Mouse (Mus musculus): ENCODE data around the gene Slc2a1. TPM values are rescaled to one million over a fixed set of nuclear protein-coding genes. Genes with fewer than 3 reads are reported as not detected.
A peak's percentile ranks its signal among the peaks of the same experiment; 100 is the strongest.

The Slc2a1 gene
- polyA plus RNA-seq (2014; fragmentation: Nextera tagmentation; extraction: Ambion mirVana): 150 and 153 TPM in 2 replicates

GRCm38 (mm10) chr4:119108495-119109408 is at the start of gene Slc2a1:
Gene Slc2a1 (plus strand): TSS chr4:119108711.
- Histone ChIP-seq H3K9ac (ENCODE audit: low read depth, low read length) (peak within 1 kb of the TSS; percentile 98), H3K4me2 (peak within 1 kb of the TSS; percentile 93), H3K36me3 (ENCODE audit: control insufficient read depth, insufficient read depth, low read length) (peaks cover 6% of the 10 kb centered on the region; the same call in 1 of the 2 replicates), H3K9me3 (ENCODE audit: control insufficient read depth, low read length) (no peaks in the 10 kb centered on the region), H3K4me3 (ENCODE audit: low read depth, low read length) (peak within 1 kb of the TSS; percentile 90), H3K27ac (ENCODE audit: low read depth, low read length) (peak within 1 kb of the TSS; percentile 99), H3K27me3 (replicated peaks; ENCODE audit: control insufficient read depth, insufficient read depth, low read length) (no peaks in the 10 kb centered on the region), H3K4me1 (replicated peaks; ENCODE audit: control insufficient read depth, insufficient read depth, low read length) (peaks cover 59% of the 10 kb centered on the region)
- under 1% methylated on average over 87 of the region's 88 CpGs for whole genome bisulfite sequencing
- peak; percentile 90 for ATAC-seq (replicated peaks; ENCODE audit: low FRiP score)
- peak; percentile 99 for DNase-seq (ENCODE audit: low spot score)

DNA sequence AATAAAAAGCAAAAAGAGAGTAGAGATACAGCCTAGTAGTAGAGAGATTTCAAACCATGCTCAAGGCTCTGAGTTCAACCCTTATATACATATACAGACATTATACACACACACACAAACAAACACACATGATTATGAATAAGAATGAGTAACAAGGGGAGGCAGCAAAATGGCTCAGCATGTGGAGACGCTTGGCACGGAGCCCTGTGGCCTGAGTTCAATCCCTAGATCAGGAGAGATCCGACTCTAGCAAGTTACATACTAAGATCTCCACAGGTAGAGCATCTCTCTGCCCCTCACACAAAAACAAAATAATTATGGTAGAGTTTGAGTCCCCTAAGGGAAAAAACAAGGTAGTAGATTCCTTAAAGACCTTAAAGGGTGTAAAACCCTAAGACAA is 41.7 kb upstream of the Slc2a1 start:
- peaks cover 4% of the 10 kb centered on the region for H3K4me1 ChIP-seq (replicated peaks; ENCODE audit: control insufficient read depth, insufficient read depth, low read length)
- H3K27ac ChIP-seq (ENCODE audit: low read depth, low read length): no peak overlapping the region
- H3K9me3 ChIP-seq (ENCODE audit: control insufficient read depth, low read length): no peaks in the 10 kb centered on the region
- no peak overlapping the region for H3K9ac ChIP-seq (ENCODE audit: low read depth, low read length)
- no peak overlapping the region for H3K4me2 ChIP-seq
- no peaks in the 10 kb centered on the region for H3K36me3 ChIP-seq (ENCODE audit: control insufficient read depth, insufficient read depth, low read length)
- ATAC-seq (replicated peaks; ENCODE audit: low FRiP score) (no peak), DNase-seq (ENCODE audit: low spot score) (no peak)
- H3K27me3 ChIP-seq (replicated peaks; ENCODE audit: control insufficient read depth, insufficient read depth, low read length): peaks cover 14% of the 10 kb centered on the region
- 88% methylated on average over 3 of the region's 3 CpGs for WGBS
- H3K4me3 ChIP-seq (ENCODE audit: low read depth, low read length): no peak overlapping the region

GRCm38 (mm10) chr4:119067204-119067603 is 41.3 kb upstream of the Slc2a1 start:
- peaks cover 18% of the 10 kb centered on the region for H3K27me3 ChIP-seq (replicated peaks; ENCODE audit: control insufficient read depth, insufficient read depth, low read length)

DNA sequence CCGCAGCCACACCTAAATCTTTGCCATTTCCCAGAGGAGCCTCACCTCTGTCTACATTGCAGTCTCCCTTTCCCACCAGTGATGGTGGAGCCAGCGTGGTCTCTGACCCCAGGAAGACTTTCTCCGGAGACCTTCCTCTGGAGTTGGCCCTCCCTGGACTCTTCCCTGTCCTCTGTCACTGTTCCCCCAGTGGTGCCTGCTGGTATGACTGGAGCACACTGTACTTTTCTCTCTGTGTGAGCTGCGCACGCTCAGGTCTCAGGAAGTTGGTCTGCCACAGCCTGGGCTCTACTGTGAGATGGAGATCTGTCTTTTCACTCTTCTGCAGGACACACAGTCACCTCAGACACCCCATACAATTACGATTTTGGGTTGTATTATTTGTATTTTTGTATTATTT is 39.6 kb upstream of the Slc2a1 start:
- Histone ChIP-seq H3K4me1 (replicated peaks; ENCODE audit: control insufficient read depth, insufficient read depth, low read length) (peaks cover 4% of the 10 kb centered on the region), H3K9ac (ENCODE audit: low read depth, low read length) (no peak overlapping the region), H3K27me3 (replicated peaks; ENCODE audit: control insufficient read depth, insufficient read depth, low read length) (peaks cover 32% of the 10 kb centered on the region), H3K4me2 (no peak overlapping the region), H3K9me3 (ENCODE audit: control insufficient read depth, low read length) (no peaks in the 10 kb centered on the region), H3K27ac (ENCODE audit: low read depth, low read length) (no peak overlapping the region), H3K36me3 (ENCODE audit: control insufficient read depth, insufficient read depth, low read length) (no peaks in the 10 kb centered on the region), H3K4me3 (ENCODE audit: low read depth, low read length) (no peak overlapping the region)
- DNase-seq (ENCODE audit: low spot score) (no peak), ATAC-seq (replicated peaks; ENCODE audit: low FRiP score) (peak; percentile 69)
- WGBS: 42% methylated on average over 6 of the region's 6 CpGs

More at GRCm38 (mm10) chr4:119067204-119067603, 41.3 kb upstream of the Slc2a1 start:
- peaks cover 4% of the 10 kb centered on the region for H3K4me1 ChIP-seq (replicated peaks; ENCODE audit: control insufficient read depth, insufficient read depth, low read length)
- no peaks in the 10 kb centered on the region for H3K9me3 ChIP-seq (ENCODE audit: control insufficient read depth, low read length)
- no peak overlapping the region for H3K4me3 ChIP-seq (ENCODE audit: low read depth, low read length)
- no peak for ATAC-seq (replicated peaks; ENCODE audit: low FRiP score)
- 76% methylated on average over 2 of the region's 2 CpGs for WGBS
- no peak overlapping the region for H3K4me2 ChIP-seq
- no peak overlapping the region for H3K27ac ChIP-seq (ENCODE audit: low read depth, low read length)
- H3K36me3 ChIP-seq (ENCODE audit: control insufficient read depth, insufficient read depth, low read length): no peaks in the 10 kb centered on the region
- DNase-seq (ENCODE audit: low spot score): no peak
- H3K9ac ChIP-seq (ENCODE audit: low read depth, low read length): no peak overlapping the region

- no peak overlapping the region for H3K27ac ChIP-seq (ENCODE audit: low read depth, low read length)
- H3K4me2 ChIP-seq: no peak overlapping the region
- H3K9me3 ChIP-seq (ENCODE audit: control insufficient read depth, low read length): no peaks in the 10 kb centered on the region
- peaks cover 4% of the 10 kb centered on the region for H3K4me1 ChIP-seq (replicated peaks; ENCODE audit: control insufficient read depth, insufficient read depth, low read length)
- no peaks in the 10 kb centered on the region for H3K36me3 ChIP-seq (ENCODE audit: control insufficient read depth, insufficient read depth, low read length)
- 84% methylated on average over 1 of the region's 1 CpGs for WGBS
- no peak overlapping the region for H3K4me3 ChIP-seq (ENCODE audit: low read depth, low read length)
- no peak for DNase-seq (ENCODE audit: low spot score)
- H3K27me3 ChIP-seq (replicated peaks; ENCODE audit: control insufficient read depth, insufficient read depth, low read length): peaks cover 35% of the 10 kb centered on the region
- no peak for ATAC-seq (replicated peaks; ENCODE audit: low FRiP score)
- no peak overlapping the region for H3K9ac ChIP-seq (ENCODE audit: low read depth, low read length)
These were observed 38.3 kb upstream of the Slc2a1 start for GRCm38 (mm10) chr4:119070181-119070580.

DNA sequence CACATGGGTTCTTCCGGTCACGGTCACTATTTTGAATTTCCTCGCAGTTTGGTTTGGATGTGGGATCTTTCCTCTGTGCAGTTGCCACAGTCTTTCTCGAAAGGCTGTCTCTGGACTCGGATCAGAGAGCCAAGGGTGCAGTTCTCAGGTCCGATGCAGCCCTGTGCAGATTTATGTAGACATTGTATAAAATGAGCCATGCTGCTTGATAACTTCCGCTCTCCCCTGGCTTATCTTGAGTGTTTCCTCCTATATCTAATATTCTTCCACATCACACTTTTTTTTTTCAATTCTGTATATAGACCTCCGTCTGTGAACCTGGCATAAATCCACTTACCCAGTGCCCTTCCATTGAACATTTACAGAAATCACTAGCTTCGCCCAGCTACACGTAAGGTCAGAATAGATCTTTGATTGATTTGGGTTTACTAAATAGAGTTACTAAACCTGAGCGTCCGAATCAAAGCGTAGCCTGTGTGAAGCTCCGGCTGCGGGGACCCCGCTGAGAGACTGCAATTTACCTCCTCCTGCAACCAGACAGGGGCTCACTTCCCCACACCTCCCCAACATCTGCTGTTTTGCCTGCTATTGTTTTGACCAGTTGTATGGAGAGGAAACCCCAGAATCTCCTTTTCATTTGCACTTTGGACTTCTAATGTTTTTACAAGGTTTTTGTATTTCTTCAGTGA is 37.4 kb upstream of the Slc2a1 start:
- peaks cover 5% of the 10 kb centered on the region for H3K4me1 ChIP-seq (replicated peaks; ENCODE audit: control insufficient read depth, insufficient read depth, low read length)
- WGBS: 52% methylated on average over 16 of the region's 16 CpGs
- no peak overlapping the region for H3K9ac ChIP-seq (ENCODE audit: low read depth, low read length)
- H3K4me3 ChIP-seq (ENCODE audit: low read depth, low read length): no peak overlapping the region
- H3K36me3 ChIP-seq (ENCODE audit: control insufficient read depth, insufficient read depth, low read length): no peaks in the 10 kb centered on the region
- H3K27ac ChIP-seq (ENCODE audit: low read depth, low read length): no peak overlapping the region
- H3K9me3 ChIP-seq (ENCODE audit: control insufficient read depth, low read length): no peaks in the 10 kb centered on the region
- peaks cover 35% of the 10 kb centered on the region for H3K27me3 ChIP-seq (replicated peaks; ENCODE audit: control insufficient read depth, insufficient read depth, low read length)
- no peak overlapping the region for H3K4me2 ChIP-seq
- ATAC-seq (replicated peaks; ENCODE audit: low FRiP score) (no peak), DNase-seq (ENCODE audit: low spot score) (no peak)

- no peaks in the 10 kb centered on the region for H3K36me3 ChIP-seq (ENCODE audit: control insufficient read depth, insufficient read depth, low read length)
- peaks cover 9% of the 10 kb centered on the region for H3K4me1 ChIP-seq (replicated peaks; ENCODE audit: control insufficient read depth, insufficient read depth, low read length)
- H3K9me3 ChIP-seq (ENCODE audit: control insufficient read depth, low read length): no peaks in the 10 kb centered on the region
- 31% methylated on average over 19 of the region's 19 CpGs for WGBS
- H3K4me2 ChIP-seq: no peak overlapping the region
- no peak overlapping the region for H3K27ac ChIP-seq (ENCODE audit: low read depth, low read length)
- no peak for ATAC-seq (replicated peaks; ENCODE audit: low FRiP score)
- H3K9ac ChIP-seq (ENCODE audit: low read depth, low read length): no peak overlapping the region
- no peak overlapping the region for H3K4me3 ChIP-seq (ENCODE audit: low read depth, low read length)
- no peak for DNase-seq (ENCODE audit: low spot score)
- peaks cover 35% of the 10 kb centered on the region for H3K27me3 ChIP-seq (replicated peaks; ENCODE audit: control insufficient read depth, insufficient read depth, low read length)
These were observed 36.7 kb upstream of the Slc2a1 start for GRCm38 (mm10) chr4:119071648-119072362.

DNA sequence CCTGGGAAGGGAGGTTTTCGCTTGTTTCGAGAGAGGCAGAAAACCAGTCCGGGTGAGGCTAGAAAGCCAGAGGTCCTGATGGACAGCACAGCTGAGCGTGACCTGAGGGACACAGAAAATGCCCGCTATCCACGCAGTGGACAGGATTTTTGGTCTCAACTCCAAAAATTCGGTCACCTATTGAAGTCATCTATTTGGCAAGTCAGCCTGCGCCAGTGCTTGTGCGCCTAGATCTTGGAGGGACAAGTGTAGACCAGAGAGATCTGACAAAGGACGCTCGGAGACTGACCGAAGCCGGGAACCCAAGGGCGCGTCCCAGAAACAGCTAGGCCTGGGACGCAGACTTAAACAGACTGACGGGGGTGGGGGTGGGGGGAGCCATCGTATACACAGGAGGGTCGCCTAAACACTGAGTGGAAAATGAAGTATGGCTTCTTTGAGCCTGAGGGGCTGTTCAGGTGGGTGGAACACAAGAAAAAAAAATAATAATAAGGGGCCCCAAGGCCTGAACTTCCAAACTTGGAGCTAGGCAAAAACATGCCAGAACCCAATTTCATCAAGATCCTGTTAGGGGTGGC is 36.1 kb upstream of the Slc2a1 start:
- no peak overlapping the region for H3K4me3 ChIP-seq (ENCODE audit: low read depth, low read length)
- H3K4me2 ChIP-seq: peak overlapping the region; percentile 24
- H3K9ac ChIP-seq (ENCODE audit: low read depth, low read length): 0 out of 2 replicates have a peak overlapping the region, but pooled peaks have one; percentile 0
- H3K36me3 ChIP-seq (ENCODE audit: control insufficient read depth, insufficient read depth, low read length): no peaks in the 10 kb centered on the region
- peaks cover 9% of the 10 kb centered on the region for H3K4me1 ChIP-seq (replicated peaks; ENCODE audit: control insufficient read depth, insufficient read depth, low read length)
- ATAC-seq (replicated peaks; ENCODE audit: low FRiP score) (no peak), DNase-seq (ENCODE audit: low spot score) (no peak)
- WGBS: 45% methylated on average over 19 of the region's 19 CpGs
- peaks cover 35% of the 10 kb centered on the region for H3K27me3 ChIP-seq (replicated peaks; ENCODE audit: control insufficient read depth, insufficient read depth, low read length)
- H3K9me3 ChIP-seq (ENCODE audit: control insufficient read depth, low read length): no peaks in the 10 kb centered on the region
- H3K27ac ChIP-seq (ENCODE audit: low read depth, low read length): no peak overlapping the region

Data from liver, embryonic 11.5 days (tissue).